Mouse (Mus musculus) cerebellum, adult 9-10 months (tissue): ENCODE data around the gene Hoxa9.
A peak's percentile ranks its signal among the peaks of the same experiment; 100 is the strongest.

ENCODE experiments used
- DNase-seq: peaks from one replicate; pipeline ENCODE4 v3.0.0; 2022

Gene Hoxa9

GRCm38 (mm10) chr6:52215070-52215469 is 15.8 kb downstream of the Hoxa9 start:
- no peak for DNase-seq

GRCm38 (mm10) chr6:52214271-52214670 is 16.6 kb downstream of the Hoxa9 start:
- no peak for DNase-seq

DNA sequence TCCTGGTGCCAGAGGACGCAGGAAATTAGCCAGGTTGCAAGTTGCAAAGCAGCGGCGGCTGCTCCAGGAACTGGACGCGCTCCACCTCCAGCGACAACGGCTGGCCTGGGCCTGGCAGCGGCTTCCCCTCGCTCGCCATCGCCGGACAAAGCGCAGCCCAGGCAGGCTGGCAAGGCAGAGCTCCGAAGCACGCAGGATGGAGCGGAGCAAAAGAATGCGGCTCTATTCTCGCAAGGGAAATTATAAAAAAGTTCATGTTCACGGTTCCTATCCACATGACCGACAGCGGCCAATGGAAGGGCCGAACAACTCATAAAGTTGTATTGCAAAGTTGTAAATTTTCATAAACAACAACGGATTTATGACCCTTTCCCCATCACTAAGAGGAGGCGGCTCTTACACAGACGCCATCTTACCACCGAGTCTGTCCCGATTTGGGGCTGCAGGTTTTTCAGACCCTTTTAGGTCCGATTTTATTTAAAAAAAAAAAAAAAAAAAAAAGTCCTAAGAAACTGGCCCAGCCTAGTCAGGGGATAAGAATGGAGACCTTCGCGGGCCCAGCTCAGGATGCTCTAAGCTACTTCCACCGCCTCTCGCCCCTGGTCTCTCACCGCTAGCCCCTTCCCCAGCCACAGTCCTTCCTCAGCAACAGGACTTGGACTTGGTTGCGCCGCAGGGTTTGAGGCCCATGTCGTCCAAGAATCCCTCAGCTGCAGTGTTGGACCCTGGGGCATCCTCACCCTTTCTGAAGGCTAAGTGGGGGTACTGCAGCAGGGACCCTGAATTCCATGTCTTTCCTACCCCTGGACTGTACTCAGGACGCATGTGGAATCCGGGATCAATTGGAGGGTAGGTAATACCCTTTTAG is 17.5 kb downstream of the Hoxa9 start, which contains the start of the genes Hoxa3 and Gm28308:
TSS of gene Hoxa3 (minus strand) at position 218 of the 868 bp plus-strand sequence.
TSS of gene Gm28308 (minus strand) at position 221 of the 868 bp plus-strand sequence.
- no peak for DNase-seq

- DNase-seq = no peak
These were observed 18.3 kb downstream of the Hoxa9 start for GRCm38 (mm10) chr6:52212556-52213118.

- DNase-seq = no peak
These were observed 18.9 kb downstream of the Hoxa9 start for GRCm38 (mm10) chr6:52211961-52212360.

- DNase-seq = peak; percentile 30
These were observed 19.5 kb downstream of the Hoxa9 start for GRCm38 (mm10) chr6:52211170-52211935.

DNA sequence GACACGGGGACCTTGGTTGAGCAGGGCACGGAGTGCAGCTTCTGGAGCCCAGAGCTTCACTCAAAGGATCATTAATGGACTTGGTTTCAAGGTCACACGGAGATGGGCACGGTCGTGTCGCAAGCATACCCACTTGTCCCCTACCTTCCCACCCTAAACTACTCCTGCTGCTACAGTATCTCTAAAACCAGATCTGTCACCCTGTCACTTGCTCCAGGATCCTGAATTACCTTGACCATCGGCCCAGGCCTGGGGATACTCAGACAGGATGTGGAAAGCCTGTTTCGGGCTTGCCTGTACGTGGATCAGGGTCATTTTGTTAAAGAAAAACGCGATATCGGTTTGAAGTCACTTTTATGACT is 21.2 kb downstream of the Hoxa9 start:
- DNase-seq = no peak

GRCm38 (mm10) chr6:52208868-52209684 is 21.8 kb downstream of the Hoxa9 start:
- no peak for DNase-seq

- no peak for DNase-seq
These were observed 22.6 kb downstream of the Hoxa9 start, which contains the start of gene Hoxa6 for GRCm38 (mm10) chr6:52208072-52208867. Gene Hoxa6 (minus strand): TSS chr6:52208722.

GRCm38 (mm10) chr6:52207684-52207976 is 23.3 kb downstream of the Hoxa9 start:
- no peak for DNase-seq

DNA sequence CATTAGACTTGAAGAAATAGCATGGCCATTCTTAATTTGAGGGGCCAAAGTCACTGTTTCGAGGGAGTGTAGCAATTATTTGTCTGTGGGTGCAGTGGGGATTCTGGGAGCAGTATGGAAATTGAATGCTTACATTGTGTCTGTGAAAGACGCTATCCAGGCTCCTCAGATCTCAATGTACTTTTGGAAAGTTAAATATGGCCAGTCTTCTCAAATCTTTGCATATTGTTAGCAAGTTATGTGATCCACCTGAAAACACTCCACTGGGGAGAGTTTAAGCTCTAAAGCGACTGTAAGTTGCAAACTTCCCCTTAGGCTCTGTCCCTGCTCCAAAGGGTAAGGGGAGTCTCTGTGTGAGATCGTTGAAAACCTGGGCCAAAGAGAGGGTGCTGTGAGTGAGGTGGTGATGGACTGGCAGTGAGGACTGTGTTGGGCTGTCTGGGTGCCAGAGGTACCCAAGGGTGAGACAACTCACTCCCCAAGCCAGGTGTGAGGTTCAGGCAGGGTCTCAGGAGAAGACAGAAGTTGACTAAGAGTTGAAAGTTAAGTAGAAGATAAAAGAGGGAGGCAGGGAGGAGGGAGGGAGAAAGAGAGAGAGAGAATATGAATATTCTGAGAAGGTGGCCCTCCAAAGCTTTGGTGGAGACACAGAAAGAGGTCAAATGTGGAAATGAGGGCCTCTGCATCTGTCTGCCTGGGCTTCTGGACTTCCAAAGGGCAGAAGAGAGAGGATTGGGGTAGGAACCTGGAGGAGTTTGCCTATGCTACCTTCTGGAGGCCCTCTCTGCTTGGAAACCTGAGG is 23.8 kb downstream of the Hoxa9 start:
- DNase-seq = no peak

- no peak for DNase-seq
These were observed 25.0 kb downstream of the Hoxa9 start for GRCm38 (mm10) chr6:52205638-52206621.

- no peak for DNase-seq
These were observed 25.7 kb downstream of the Hoxa9 start for GRCm38 (mm10) chr6:52205221-52205620.

DNA sequence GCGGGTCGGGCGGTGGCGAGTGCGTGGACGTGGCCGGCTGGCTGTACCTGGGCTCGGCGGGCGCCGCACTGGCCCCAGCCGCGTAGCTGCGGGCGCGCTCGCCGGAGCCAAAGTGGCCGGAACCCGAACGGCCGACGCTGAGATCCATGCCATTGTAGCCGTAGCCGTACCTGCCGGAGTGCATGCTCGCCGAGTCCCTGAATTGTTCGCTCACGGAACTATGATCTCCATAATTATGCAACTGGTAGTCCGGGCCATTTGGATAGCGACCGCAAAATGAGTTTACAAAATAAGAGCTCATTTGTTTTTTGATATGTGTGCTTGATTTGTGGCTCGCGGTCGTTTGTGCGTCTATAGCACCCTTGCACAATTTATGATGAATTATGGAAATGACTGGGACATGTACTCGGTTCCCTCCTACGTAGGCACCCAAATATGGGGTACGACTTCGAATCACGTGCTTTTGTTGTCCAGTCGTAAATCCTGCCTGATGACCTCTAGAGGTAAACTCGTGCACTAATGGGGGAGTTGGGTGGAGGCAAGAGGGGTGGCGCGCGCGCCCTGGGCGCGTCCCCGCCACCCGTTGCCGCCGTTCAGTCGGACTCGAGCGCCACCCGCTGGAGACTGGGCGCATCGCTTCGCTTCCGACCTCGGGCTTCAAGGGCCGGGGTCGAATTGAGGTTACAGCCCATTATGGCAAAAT is 26.7 kb downstream of the Hoxa9 start, which contains the start of gene Hoxa5:
TSS of gene Hoxa5 (minus strand) at position 538 of the 703 bp plus-strand sequence.
- DNase-seq = no peak

GRCm38 (mm10) chr6:52203371-52204049 is 27.4 kb downstream of the Hoxa9 start:
- DNase-seq = no peak

DNA sequence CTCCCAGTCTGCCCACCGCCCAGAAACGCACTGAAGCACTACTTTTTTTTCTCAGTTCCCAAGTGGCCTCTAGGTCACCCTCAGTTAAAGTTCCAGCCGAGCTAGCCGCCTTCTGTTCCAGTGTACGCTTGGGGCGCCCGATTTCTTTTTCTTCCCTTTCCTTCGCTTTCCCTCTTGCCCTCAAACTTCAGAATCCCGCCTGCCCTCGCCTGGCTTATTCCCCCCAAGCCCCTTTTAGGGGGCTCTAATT is 27.8 kb downstream of the Hoxa9 start:
- no peak for DNase-seq

DNA sequence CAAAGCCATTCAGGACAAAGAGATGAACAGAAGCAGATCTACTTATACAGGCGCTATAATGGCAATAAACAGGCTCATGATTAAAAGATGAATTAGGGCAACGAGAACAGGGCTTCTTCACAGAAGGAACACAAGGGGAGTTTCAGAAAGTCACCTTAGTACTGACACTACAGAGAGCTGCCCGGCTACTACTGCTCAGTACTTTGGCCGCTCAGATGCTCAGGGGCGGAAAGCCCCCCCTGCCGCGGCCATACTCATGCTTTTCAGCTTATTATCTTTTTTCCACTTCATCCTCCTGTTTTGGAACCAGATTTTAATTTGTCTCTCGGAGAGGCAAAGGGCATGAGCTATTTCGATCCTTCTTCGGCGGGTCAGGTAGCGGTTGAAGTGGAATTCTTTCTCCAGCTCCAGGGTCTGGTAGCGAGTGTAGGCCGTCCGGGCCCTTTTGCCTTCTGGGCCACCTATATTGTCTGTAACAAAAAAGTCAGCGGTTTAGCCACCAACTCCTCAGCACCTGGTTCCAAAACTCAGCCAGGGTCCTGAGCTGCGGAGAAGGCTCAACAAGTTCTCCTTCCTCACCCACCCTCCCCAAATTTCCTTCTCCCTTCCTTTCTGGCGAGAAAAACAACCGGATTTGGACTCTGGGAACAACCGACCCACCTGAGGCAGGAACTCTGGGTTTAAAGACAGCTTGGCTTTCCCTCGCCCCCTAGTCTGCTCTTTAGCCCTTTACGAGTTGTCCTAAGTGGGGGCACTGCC is 28.3 kb downstream of the Hoxa9 start:
- DNase-seq = no peak

DNA sequence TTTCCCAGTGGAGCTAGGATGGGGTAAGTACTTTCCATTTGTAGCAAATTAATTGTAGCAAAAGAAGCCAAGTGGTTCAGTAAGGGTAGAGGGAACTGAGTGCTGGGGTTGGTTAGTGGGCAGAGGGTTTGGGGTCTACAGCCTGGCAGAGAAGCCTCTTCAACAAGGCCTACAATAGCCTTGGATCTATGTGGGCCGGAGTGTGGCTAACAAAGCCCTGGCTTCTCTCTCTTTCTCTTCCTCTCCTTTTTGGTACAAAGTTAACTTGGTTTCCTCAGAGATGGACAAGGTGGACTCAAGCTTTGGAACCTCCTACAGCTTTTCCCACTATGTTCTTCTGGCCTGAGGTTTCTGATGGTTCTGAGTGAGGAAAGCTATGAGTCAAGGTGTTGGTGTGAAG is 29.6 kb downstream of the Hoxa9 start:
- DNase-seq = no peak
